Mouse (Mus musculus): ENCODE data around the gene Phyhipl. TPM values are rescaled to one million over a fixed set of nuclear protein-coding genes. Genes with fewer than 3 reads are reported as not detected.

Gene Phyhipl
- polyA plus RNA-seq, 1 experiment from 2014 or later: 168 TPM

GRCm38 (mm10) chr10:70640075-70640737 lies 15.6 kb downstream of the Phyhipl start:
- H3K4me3 ChIP-seq (replicated peaks; ENCODE audit: low read length): no peak overlapping the region
- no peaks in the 10 kb centered on the region for H3K36me3 ChIP-seq (ENCODE audit: control insufficient read depth, insufficient read depth)
- WGBS: 22% methylated on average over 17 of the region's 17 CpGs
- peak; percentile 64 for ATAC-seq
- no peaks in the 10 kb centered on the region for H3K9me3 ChIP-seq (ENCODE audit: control insufficient read depth, low read length)
- no peak overlapping the region for H3K27ac ChIP-seq (ENCODE audit: low read length)
- no peak overlapping the region for H3K9ac ChIP-seq (replicated peaks; ENCODE audit: low read depth, low read length)
- no peaks in the 10 kb centered on the region for H3K27me3 ChIP-seq (replicated peaks; ENCODE audit: control insufficient read depth, insufficient read depth, low read length)
- H3K4me2 ChIP-seq (ENCODE audit: low read length): no peak overlapping the region
- peaks cover 19% of the 10 kb centered on the region for H3K4me1 ChIP-seq (replicated peaks; ENCODE audit: control insufficient read depth, insufficient read depth, low read length)

- ATAC-seq: 0 out of 2 replicates have a peak, but pooled peaks have one; percentile 39
These were observed 18.0 kb downstream of the Phyhipl start for GRCm38 (mm10) chr10:70637640-70638328.

GRCm38 (mm10) chr10:70635261-70635660 lies 20.5 kb downstream of the Phyhipl start:
- Histone ChIP-seq H3K9me3 (ENCODE audit: control insufficient read depth, low read length) (no peaks in the 10 kb centered on the region), H3K4me3 (replicated peaks; ENCODE audit: low read length) (no peak overlapping the region), H3K36me3 (ENCODE audit: control insufficient read depth, insufficient read depth) (no peaks in the 10 kb centered on the region), H3K27ac (ENCODE audit: low read length) (no peak overlapping the region), H3K9ac (replicated peaks; ENCODE audit: low read depth, low read length) (no peak overlapping the region), H3K27me3 (replicated peaks; ENCODE audit: control insufficient read depth, insufficient read depth, low read length) (no peaks in the 10 kb centered on the region), H3K4me1 (replicated peaks; ENCODE audit: control insufficient read depth, insufficient read depth, low read length) (peaks cover 12% of the 10 kb centered on the region), H3K4me2 (ENCODE audit: low read length) (no peak overlapping the region)
- 64% methylated on average over 1 of the region's 1 CpGs for WGBS
- ATAC-seq: no peak

More at GRCm38 (mm10) chr10:70637640-70638328, 18.0 kb downstream of the Phyhipl start:
- WGBS: 20% methylated on average over 12 of the region's 12 CpGs
- H3K9ac ChIP-seq (replicated peaks; ENCODE audit: low read depth, low read length): no peak overlapping the region
- H3K4me2 ChIP-seq (ENCODE audit: low read length): peak overlapping the region; percentile 28; the same call in 1 of the 2 replicates
- no peaks in the 10 kb centered on the region for H3K9me3 ChIP-seq (ENCODE audit: control insufficient read depth, low read length)
- peak overlapping the region; percentile 5; the same call in 1 of the 2 replicates for H3K27ac ChIP-seq (ENCODE audit: low read length)
- no peak overlapping the region for H3K4me3 ChIP-seq (replicated peaks; ENCODE audit: low read length)
- H3K27me3 ChIP-seq (replicated peaks; ENCODE audit: control insufficient read depth, insufficient read depth, low read length): no peaks in the 10 kb centered on the region
- no peaks in the 10 kb centered on the region for H3K36me3 ChIP-seq (ENCODE audit: control insufficient read depth, insufficient read depth)
- peaks cover 19% of the 10 kb centered on the region for H3K4me1 ChIP-seq (replicated peaks; ENCODE audit: control insufficient read depth, insufficient read depth, low read length)

- H3K4me1 ChIP-seq (replicated peaks; ENCODE audit: control insufficient read depth, insufficient read depth, low read length): no peaks in the 10 kb centered on the region
- no peaks in the 10 kb centered on the region for H3K27me3 ChIP-seq (replicated peaks; ENCODE audit: control insufficient read depth, insufficient read depth, low read length)
- H3K9me3 ChIP-seq (ENCODE audit: control insufficient read depth, low read length): no peaks in the 10 kb centered on the region
- ATAC-seq: no peak
- no peak overlapping the region for H3K9ac ChIP-seq (replicated peaks; ENCODE audit: low read depth, low read length)
- no peaks in the 10 kb centered on the region for H3K36me3 ChIP-seq (ENCODE audit: control insufficient read depth, insufficient read depth)
- no peak overlapping the region for H3K4me2 ChIP-seq (ENCODE audit: low read length)
- H3K27ac ChIP-seq (ENCODE audit: low read length): no peak overlapping the region
- 79% methylated on average over 1 of the region's 1 CpGs for WGBS
- no peak overlapping the region for H3K4me3 ChIP-seq (replicated peaks; ENCODE audit: low read length)
These were observed 24.6 kb downstream of the Phyhipl start for GRCm38 (mm10) chr10:70631142-70631541.

- H3K4me1 ChIP-seq (replicated peaks; ENCODE audit: control insufficient read depth, insufficient read depth, low read length): no peaks in the 10 kb centered on the region
- H3K9me3 ChIP-seq (ENCODE audit: control insufficient read depth, low read length): no peaks in the 10 kb centered on the region
- WGBS: 97% methylated on average over 3 of the region's 3 CpGs
- H3K36me3 ChIP-seq (ENCODE audit: control insufficient read depth, insufficient read depth): no peaks in the 10 kb centered on the region
- no peak overlapping the region for H3K4me3 ChIP-seq (replicated peaks; ENCODE audit: low read length)
- no peak for ATAC-seq
- H3K9ac ChIP-seq (replicated peaks; ENCODE audit: low read depth, low read length): no peak overlapping the region
- no peaks in the 10 kb centered on the region for H3K27me3 ChIP-seq (replicated peaks; ENCODE audit: control insufficient read depth, insufficient read depth, low read length)
- no peak overlapping the region for H3K27ac ChIP-seq (ENCODE audit: low read length)
- no peak overlapping the region for H3K4me2 ChIP-seq (ENCODE audit: low read length)
These were observed 32.3 kb downstream of the Phyhipl start for GRCm38 (mm10) chr10:70623461-70623860.

- ATAC-seq: no peak
- no peaks in the 10 kb centered on the region for H3K27me3 ChIP-seq (replicated peaks; ENCODE audit: control insufficient read depth, insufficient read depth, low read length)
- no peaks in the 10 kb centered on the region for H3K4me1 ChIP-seq (replicated peaks; ENCODE audit: control insufficient read depth, insufficient read depth, low read length)
- no peaks in the 10 kb centered on the region for H3K9me3 ChIP-seq (ENCODE audit: control insufficient read depth, low read length)
- no peak overlapping the region for H3K4me2 ChIP-seq (ENCODE audit: low read length)
- no peak overlapping the region for H3K4me3 ChIP-seq (replicated peaks; ENCODE audit: low read length)
- H3K36me3 ChIP-seq (ENCODE audit: control insufficient read depth, insufficient read depth): no peaks in the 10 kb centered on the region
- no peak overlapping the region for H3K9ac ChIP-seq (replicated peaks; ENCODE audit: low read depth, low read length)
- no peak overlapping the region for H3K27ac ChIP-seq (ENCODE audit: low read length)
- 92% methylated on average over 6 of the region's 6 CpGs for WGBS
These were observed 39.4 kb downstream of the Phyhipl start for GRCm38 (mm10) chr10:70616377-70616776.

- H3K27ac ChIP-seq (ENCODE audit: low read length): no peak overlapping the region
- H3K27me3 ChIP-seq (replicated peaks; ENCODE audit: control insufficient read depth, insufficient read depth, low read length): no peaks in the 10 kb centered on the region
- no peak overlapping the region for H3K9ac ChIP-seq (replicated peaks; ENCODE audit: low read depth, low read length)
- WGBS: 100% methylated on average over 1 of the region's 1 CpGs
- no peak for ATAC-seq
- H3K4me3 ChIP-seq (replicated peaks; ENCODE audit: low read length): no peak overlapping the region
- H3K4me2 ChIP-seq (ENCODE audit: low read length): no peak overlapping the region
- H3K36me3 ChIP-seq (ENCODE audit: control insufficient read depth, insufficient read depth): no peaks in the 10 kb centered on the region
- H3K4me1 ChIP-seq (replicated peaks; ENCODE audit: control insufficient read depth, insufficient read depth, low read length): no peaks in the 10 kb centered on the region
- no peaks in the 10 kb centered on the region for H3K9me3 ChIP-seq (ENCODE audit: control insufficient read depth, low read length)
These were observed 44.1 kb downstream of the Phyhipl start for GRCm38 (mm10) chr10:70611633-70612032.

GRCm38 (mm10) chr10:70599925-70600305 lies 55.9 kb downstream of the Phyhipl start:
- WGBS: under 1% methylated on average over 28 of the region's 28 CpGs

GRCm38 (mm10) chr10:70599126-70599924 lies 56.4 kb downstream of the Phyhipl start:
- Histone ChIP-seq H3K27me3 (replicated peaks; ENCODE audit: control insufficient read depth, insufficient read depth, low read length) (no peaks in the 10 kb centered on the region), H3K9ac (replicated peaks; ENCODE audit: low read depth, low read length) (peak overlapping the region; percentile 87), H3K4me3 (replicated peaks; ENCODE audit: low read length) (peak overlapping the region; percentile 91), H3K4me2 (ENCODE audit: low read length) (peak overlapping the region; percentile 93), H3K4me1 (replicated peaks; ENCODE audit: control insufficient read depth, insufficient read depth, low read length) (peaks cover 9% of the 10 kb centered on the region), H3K36me3 (ENCODE audit: control insufficient read depth, insufficient read depth) (no peaks in the 10 kb centered on the region), H3K27ac (ENCODE audit: low read length) (peak overlapping the region; percentile 96), H3K9me3 (ENCODE audit: control insufficient read depth, low read length) (no peaks in the 10 kb centered on the region)
- ATAC-seq: peak; percentile 90
- 0% methylated on average over 91 of the region's 124 CpGs for WGBS

More at GRCm38 (mm10) chr10:70599925-70600305, 55.9 kb downstream of the Phyhipl start:
- ATAC-seq: peak; percentile 36
- peak overlapping the region; percentile 93 for H3K4me2 ChIP-seq (ENCODE audit: low read length)
- peaks cover 9% of the 10 kb centered on the region for H3K4me1 ChIP-seq (replicated peaks; ENCODE audit: control insufficient read depth, insufficient read depth, low read length)
- H3K36me3 ChIP-seq (ENCODE audit: control insufficient read depth, insufficient read depth): no peaks in the 10 kb centered on the region
- H3K4me3 ChIP-seq (replicated peaks; ENCODE audit: low read length): peak overlapping the region; percentile 91
- no peaks in the 10 kb centered on the region for H3K27me3 ChIP-seq (replicated peaks; ENCODE audit: control insufficient read depth, insufficient read depth, low read length)
- H3K9me3 ChIP-seq (ENCODE audit: control insufficient read depth, low read length): no peaks in the 10 kb centered on the region
- peak overlapping the region; percentile 87 for H3K9ac ChIP-seq (replicated peaks; ENCODE audit: low read depth, low read length)
- peak overlapping the region; percentile 96 for H3K27ac ChIP-seq (ENCODE audit: low read length)

All from forebrain, embryonic 16.5 days (tissue).